8 mouse cellular contexts compared by ENCODE assay signal in genomic region chr7:126832036-126832598, GRCm38 (mm10). TPM values are rescaled to one million over a fixed set of nuclear protein-coding genes. Genes with fewer than 3 reads are reported as not detected.
A peak's percentile ranks its signal among the peaks of the same experiment; 100 is the strongest.
DNase-seq lines count a peak whose midpoint lies in the region; ATAC-seq lines count a peak whose summit lies in the region.

No protein-coding gene starts in this region.

- H3K4me1 ChIP-seq in hindbrain, embryonic 16.5 days (ENCODE audit: control insufficient read depth, insufficient read depth, low read depth, low read length), result peaks cover 6% of the 10 kb centered on the region

- peak overlapping the region; percentile 63; the same call in 1 of the 2 replicates for H3K27ac ChIP-seq in hindbrain, embryonic 16.5 days (ENCODE audit: low read depth, low read length)

- peaks cover 2% of the 10 kb centered on the region; the same call in 1 of the 2 replicates for H3K36me3 ChIP-seq in hindbrain, embryonic 16.5 days (ENCODE audit: control insufficient read depth, insufficient read depth, low read length)

- 1% methylated on average over 21 of the region's 21 CpGs for WGBS in hindbrain, embryonic 16.5 days

- DNase-seq in ZHBTc4 (ENCODE audit: low read depth, low spot score), result peak; percentile 97
- peak; percentile 86 to 89 for DNase-seq in cerebellum, postnatal 36 days
- DNase-seq in gastrocnemius, adult 18-20 months (ENCODE audit: low spot score), result peak; percentile 72
- DNase-seq in layer of hippocampus, postnatal 36 days, result peak; percentile 71 to 72
- peak; percentile 86 for DNase-seq in lung, postnatal 25 days (ENCODE audit: low spot score)
- DNase-seq in retina, postnatal 7 days (ENCODE audit: low read depth, low spot score), result peak; percentile 71
- peak; percentile 68 for DNase-seq in urinary bladder, postnatal 25 days (ENCODE audit: low spot score)

- peak; percentile 78 for ATAC-seq in hindbrain, embryonic 16.5 days

- no peaks in the 10 kb centered on the region for H3K9me3 ChIP-seq in hindbrain, embryonic 16.5 days (ENCODE audit: control insufficient read depth, low read length)

- H3K4me3 ChIP-seq in hindbrain, embryonic 16.5 days (ENCODE audit: low read length), result peak overlapping the region; percentile 28

- peak overlapping the region; percentile 41; the same call in 1 of the 2 replicates for H3K9ac ChIP-seq in hindbrain, embryonic 16.5 days (ENCODE audit: low read depth, low read length)

- H3K27me3 ChIP-seq in hindbrain, embryonic 16.5 days (replicated peaks; ENCODE audit: control insufficient read depth, insufficient read depth, low read length), result no peaks in the 10 kb centered on the region

- H3K4me2 ChIP-seq in hindbrain, embryonic 16.5 days (ENCODE audit: low read length), result peak overlapping the region; percentile 61

RNA-seq across cellular contexts. Expression of gene 4930451I11Rik, which starts 0.7 kb away (rescaled TPM):
- total RNA-seq in gastrocnemius, adult 18-20 months (2021), result not detected
- 0.49 TPM in 1 of 2 replicates, not detected in the other for polyA plus RNA-seq in hindbrain, embryonic 16.5 days (2015; fragmentation: Nextera tagmentation; extraction: Ambion mirVana)
- not detected for total RNA-seq in layer of hippocampus, postnatal 36 days (2021)

RNA-seq across cellular contexts. Expression of gene Doc2a, which starts 15.1 kb away (rescaled TPM):
- total RNA-seq in gastrocnemius, adult 18-20 months (2021), result not detected
- 31.1 and 34.0 TPM in 2 replicates for polyA plus RNA-seq in hindbrain, embryonic 16.5 days (2015; fragmentation: Nextera tagmentation; extraction: Ambion mirVana)
- total RNA-seq in layer of hippocampus, postnatal 36 days (2021), result 10 to 100 TPM; 16.1 to 17.7 TPM

RNA-seq across cellular contexts. Expression of gene Hirip3, which starts 29.7 kb away (rescaled TPM):
- 1 to 10 TPM; 5.0 to 5.4 TPM for total RNA-seq in gastrocnemius, adult 18-20 months (2021)
- 21.1 and 23.6 TPM in 2 replicates for polyA plus RNA-seq in hindbrain, embryonic 16.5 days (2015; fragmentation: Nextera tagmentation; extraction: Ambion mirVana)
- 10 to 100 TPM; 29.5 to 32.0 TPM for total RNA-seq in layer of hippocampus, postnatal 36 days (2021)

RNA-seq across cellular contexts. Expression of gene Ino80e, which starts 30.1 kb away (rescaled TPM):
- 10 to 100 TPM in 1 of 2 experiments, 1 to 10 TPM in 1; 8.4 to 12.3 TPM for total RNA-seq in gastrocnemius, adult 18-20 months (2021)
- 88.3 and 100 TPM in 2 replicates for polyA plus RNA-seq in hindbrain, embryonic 16.5 days (2015; fragmentation: Nextera tagmentation; extraction: Ambion mirVana)
- total RNA-seq in layer of hippocampus, postnatal 36 days (2021), result 10 to 100 TPM; 53.5 to 56.0 TPM

RNA-seq across cellular contexts. Expression of gene Fam57b, which starts 34.6 kb away (rescaled TPM):
- total RNA-seq in gastrocnemius, adult 18-20 months (2021), result 10 to 100 TPM; 65.3 to 75.7 TPM
- polyA plus RNA-seq in hindbrain, embryonic 16.5 days (2015; fragmentation: Nextera tagmentation; extraction: Ambion mirVana), result 52.8 and 59.4 TPM in 2 replicates
- total RNA-seq in layer of hippocampus, postnatal 36 days (2021), result 10 to 100 TPM; 75.1 to 83.3 TPM

Comparison
In these comparisons a context has a peak if more than half of its experiments do, and no peak if none do; other contexts are left out.
1. Peak in every context shown above with its lines: DNase-seq, ATAC-seq, H3K4me3 ChIP-seq and H3K27ac ChIP-seq.
2. RNA of gene Doc2a, which starts 15.1 kb away (total RNA-seq): 16.1 to 17.7 TPM in layer of hippocampus, postnatal 36 days; not detected in gastrocnemius, adult 18-20 months; every median in the first group is over 10 times any median in the second.
3. RNA of gene Hirip3, which starts 29.7 kb away (total RNA-seq): 29.5 to 32.0 TPM in layer of hippocampus, postnatal 36 days; 5.0 to 5.4 TPM in gastrocnemius, adult 18-20 months; every median in the first group is over 4 times any median in the second.